Mouse (Mus musculus): ENCODE results near the gene Fbxo40.

DNA sequence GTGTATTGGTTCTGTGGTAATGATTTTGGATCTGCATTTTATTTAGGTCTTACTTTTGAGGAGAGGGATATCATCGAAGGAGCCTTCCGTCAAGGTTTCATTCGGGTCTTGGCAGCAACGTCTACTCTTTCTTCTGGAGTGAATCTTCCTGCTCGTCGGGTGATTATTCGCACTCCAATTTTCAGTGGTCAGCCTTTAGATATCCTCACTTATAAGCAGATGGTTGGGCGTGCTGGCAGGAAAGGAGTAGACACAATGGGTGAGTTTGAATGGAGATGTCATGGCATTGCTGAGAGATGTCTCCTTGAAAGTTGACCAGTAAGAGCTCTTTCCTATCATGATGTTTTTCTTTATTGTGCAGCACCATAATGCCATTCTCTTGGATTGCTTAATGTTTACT is 44.5 kb upstream of the Fbxo40 start:
- TF ChIP-seq CTCF (IDR thresholded peaks at IDR 0.05; ENCODE audit: control insufficient read depth, insufficient read depth, low read length) (no peak), POLR2A (IDR thresholded peaks at IDR 0.05; ENCODE audit: borderline replicate concordance, control insufficient read depth, low read depth, low read length) (no peak)

Data from bone marrow, adult 2 months (tissue).